Mouse (Mus musculus): Measurements from ENCODE around the gene Kcnt2. TPM values are rescaled to one million over a fixed set of nuclear protein-coding genes. Genes with fewer than 3 reads are reported as not detected.

The Kcnt2 gene
- total RNA-seq, 2 experiments from 2014 or later: 2.5 to 2.6 TPM

DNA sequence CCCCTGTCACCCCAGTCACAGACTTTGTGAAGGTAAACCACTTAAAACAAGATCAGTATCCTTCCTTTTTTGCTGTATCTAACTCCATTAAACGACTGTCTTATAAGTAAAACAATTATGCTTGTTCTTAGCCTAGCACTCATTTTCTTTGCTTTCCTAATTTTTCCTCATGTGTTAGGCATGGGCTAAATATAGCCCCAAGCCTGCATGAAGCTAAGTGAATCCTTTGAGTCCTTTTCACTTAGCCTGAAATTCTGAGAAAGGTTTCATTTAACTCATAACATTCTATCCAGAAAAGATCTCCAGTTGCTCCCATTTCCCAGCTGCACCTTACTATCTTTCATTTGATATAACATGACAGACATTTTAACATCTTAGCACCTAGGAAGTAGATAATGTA is 127.6 kb downstream of the Kcnt2 start:
- no peak for DNase-seq (ENCODE audit: low spot score in 2 of 2)

DNA sequence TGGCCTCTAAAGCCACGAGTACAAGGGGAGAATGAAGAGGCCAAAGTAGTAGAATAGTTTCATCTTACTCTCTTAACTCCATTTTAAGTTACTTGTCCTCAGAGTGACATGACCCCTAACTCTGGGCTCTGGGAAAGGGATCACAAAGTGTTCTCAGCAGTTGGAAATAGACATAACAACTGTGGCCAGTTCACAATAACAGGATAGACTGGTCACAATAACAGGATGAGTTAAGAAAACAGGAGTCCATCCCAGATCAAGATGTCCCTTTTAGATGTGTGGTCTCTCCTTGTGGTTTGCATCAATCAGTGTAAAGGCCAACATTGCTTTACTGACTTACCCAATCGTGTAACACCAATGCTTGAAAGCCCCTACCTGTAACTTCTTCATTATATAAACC is 132.8 kb downstream of the Kcnt2 start:
- no peak for DNase-seq (ENCODE audit: low spot score in 2 of 2)

DNA sequence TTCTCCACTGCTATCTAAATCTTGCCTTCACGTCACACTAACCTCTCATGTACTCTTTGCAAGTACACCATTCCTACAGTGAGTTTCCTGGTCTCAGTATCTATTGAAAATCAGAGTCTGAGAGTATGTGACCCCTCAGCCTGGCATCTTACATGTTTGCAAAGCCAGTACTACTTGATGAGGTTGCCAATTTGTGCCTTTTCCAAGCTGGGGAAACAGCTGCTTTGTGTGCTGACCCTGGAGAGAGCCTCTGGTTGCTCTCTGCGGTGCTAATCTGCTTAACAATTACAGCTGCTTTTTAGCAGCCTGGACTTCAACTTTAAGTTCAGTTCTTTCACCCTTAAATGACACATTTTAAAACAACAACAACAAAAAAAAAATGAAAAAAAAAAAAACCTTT is 133.6 kb downstream of the Kcnt2 start:
- DNase-seq (ENCODE audit: low spot score in 2 of 2): no peak

DNA sequence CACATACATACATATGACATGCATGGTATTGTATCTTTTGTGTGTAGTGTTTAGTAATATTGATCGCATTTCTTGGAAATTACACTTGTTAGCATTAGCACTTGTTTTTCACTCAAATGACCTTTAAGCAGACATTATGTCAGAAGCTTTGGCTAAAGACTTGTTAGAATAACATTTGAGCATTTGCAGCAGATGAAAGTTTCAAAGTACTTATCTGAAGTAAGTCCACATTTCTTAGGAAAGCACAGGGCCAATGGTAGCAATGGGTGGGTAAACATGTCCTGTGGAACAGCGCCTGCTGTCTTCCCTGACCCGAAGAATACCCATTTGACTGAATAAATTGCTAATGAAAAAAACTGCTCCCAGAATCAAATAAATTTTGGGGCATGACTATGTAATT is 135.1 kb downstream of the Kcnt2 start:
- DNase-seq (ENCODE audit: low spot score in 2 of 2): no peak

DNA sequence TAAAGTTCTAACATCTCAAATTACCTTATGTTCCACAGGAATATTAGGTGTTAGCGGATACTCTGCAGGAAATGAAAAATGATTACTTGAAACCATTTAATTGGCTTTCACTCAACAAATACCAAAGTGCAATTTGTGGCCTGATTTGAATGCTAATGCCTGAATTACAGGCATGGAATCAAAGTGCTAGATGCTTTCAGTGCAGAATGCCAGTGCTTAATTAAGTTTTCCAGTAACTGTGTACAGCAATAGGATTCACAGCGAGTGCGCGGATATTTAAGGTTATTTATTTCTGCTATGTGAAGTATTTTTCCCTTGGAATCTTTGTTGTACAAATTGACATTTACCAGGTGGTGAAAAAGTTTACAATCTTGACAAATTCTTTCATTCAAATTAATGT is 144.3 kb downstream of the Kcnt2 start:
- no peak for DNase-seq (ENCODE audit: low spot score in 2 of 2)

DNA sequence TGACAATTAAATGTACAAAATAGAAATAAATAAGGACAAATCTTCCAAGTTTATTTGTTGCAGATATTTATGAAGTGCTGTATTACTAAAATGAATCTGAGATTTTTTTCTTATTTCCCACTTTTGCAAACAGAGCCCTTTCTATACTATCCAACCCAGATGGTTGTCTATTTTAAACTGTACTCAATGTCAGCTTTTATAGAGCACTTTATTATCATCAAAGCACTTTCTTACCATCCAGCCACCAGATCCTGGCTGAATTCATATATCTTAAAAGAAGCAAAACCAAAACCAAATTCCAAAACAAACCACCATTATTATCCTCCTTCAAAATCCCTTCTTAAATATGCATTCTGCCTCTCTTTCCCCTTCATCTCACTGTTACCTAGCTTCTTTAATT is 151.8 kb downstream of the Kcnt2 start:
- no peak for DNase-seq (ENCODE audit: low spot score in 2 of 2)

DNA sequence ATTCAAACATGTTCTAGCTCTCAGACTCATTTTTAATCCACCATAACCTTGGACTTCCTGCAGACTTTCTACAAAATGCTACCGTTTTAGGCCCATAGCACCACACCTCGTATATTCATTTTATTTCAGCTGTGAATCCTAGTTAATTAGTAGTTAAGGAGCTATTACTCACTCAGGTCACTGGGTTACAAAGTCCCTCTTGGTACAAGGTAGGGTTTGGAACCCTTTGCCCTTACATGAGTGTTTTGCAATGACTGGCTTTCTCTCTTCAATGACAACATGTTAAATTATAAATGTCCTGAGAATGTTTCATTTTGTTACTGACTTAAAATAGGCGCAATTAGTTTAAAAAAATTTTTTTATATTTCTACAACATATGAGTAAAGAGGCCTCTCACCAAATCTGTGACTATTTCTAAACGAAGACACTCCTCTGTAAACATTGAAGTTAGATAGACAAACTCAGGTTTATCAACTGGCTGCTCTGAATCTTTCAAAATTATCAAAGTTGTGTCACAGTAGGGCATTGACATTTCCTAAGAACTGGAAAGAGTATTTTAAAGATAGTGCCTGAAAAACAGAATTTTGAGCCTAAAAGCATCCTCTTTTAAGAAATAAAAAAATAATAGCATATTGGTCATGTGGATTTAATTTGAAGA is 160.8 kb downstream of the Kcnt2 start:
- no peak for DNase-seq (ENCODE audit: low spot score in 2 of 2)

DNA sequence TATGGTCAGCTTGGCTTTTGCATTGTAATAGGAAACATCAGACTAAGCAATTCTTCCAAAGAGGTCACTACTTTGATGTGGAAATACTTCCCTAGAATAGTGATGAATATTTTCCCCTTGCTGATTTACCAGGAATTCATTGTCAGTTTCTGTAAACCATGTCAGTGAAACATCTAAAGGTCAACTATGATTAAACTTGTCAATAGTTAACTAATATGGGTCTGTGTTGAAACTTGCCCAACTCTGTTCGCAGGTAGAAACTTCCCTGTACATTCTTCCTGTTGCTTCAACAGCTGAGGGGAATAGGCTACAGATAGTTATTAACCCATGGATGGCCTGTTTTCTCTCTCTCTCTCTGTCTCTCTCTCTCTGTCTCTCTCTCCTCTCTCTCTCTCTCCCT is 169.8 kb downstream of the Kcnt2 start:
- DNase-seq (ENCODE audit: low spot score in 2 of 2): no peak

DNA sequence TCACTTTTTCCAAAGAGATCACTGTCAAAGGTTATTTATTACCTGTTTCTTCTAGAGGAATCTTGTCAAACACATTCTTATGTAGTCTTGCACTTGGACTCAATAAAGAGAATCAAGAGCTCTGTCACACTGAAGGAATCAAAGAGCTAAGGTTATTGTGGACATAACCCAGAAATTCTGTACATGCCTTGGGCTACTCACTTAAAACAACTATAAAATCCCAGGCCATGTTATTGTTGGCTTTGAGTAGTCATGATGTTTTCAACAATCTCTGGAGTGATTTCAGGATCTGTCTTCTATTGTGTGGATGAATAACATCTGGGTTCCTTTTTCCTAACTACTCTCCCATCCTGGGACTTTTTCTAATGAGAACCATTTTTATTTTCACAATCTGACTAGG is 177.0 kb downstream of the Kcnt2 start:
- DNase-seq (ENCODE audit: low spot score in 2 of 2): no peak

DNA sequence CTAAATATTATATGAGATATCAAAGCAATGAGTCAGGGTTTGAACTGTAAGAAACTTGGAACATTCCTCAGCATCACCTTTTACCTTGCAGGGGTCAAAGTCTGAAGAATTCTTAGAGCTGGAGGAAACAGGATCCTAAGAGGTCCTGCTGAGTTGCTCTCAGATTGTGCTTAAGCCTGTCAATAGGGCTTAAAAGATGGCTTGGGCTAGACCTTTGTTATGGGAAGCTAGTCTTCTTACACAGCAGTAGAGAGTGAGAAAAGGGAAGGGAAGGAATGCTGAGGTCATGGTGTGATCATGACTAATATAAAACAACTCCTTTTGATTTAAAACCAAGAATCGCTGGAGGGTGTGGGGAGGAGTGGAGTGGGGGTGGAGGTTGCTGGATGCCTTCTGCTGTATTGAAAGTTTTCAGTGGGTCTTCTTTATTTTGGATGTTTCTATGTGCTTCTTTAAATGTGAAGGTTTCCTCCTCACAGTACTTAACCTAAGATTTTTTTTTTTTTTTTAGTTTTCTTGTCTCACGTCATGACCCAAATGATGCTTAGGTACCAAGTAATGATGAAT is 183.4 kb downstream of the Kcnt2 start:
- DNase-seq (ENCODE audit: low spot score in 2 of 2): no peak

DNA sequence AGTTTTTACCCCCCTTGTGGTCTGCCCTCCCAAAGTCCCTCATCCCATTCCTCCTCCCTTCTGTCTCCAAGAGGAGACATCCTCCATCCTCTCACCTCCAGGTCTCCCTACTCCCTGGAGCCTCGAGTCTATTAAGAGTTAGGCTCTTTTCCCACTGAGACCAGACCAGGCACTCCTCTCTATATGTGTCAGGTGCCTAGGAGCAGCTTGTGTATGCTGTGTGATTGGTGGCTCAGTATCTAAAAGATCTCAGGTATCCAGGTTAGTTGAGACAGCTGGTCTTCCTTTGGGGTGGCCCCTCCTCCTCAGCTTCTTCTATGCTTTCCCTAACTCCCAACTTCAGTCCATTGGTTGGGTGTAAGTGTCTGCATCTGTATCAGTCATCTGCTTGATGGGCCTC is 186.1 kb downstream of the Kcnt2 start:
- DNase-seq (ENCODE audit: low spot score in 2 of 2): no peak

DNA sequence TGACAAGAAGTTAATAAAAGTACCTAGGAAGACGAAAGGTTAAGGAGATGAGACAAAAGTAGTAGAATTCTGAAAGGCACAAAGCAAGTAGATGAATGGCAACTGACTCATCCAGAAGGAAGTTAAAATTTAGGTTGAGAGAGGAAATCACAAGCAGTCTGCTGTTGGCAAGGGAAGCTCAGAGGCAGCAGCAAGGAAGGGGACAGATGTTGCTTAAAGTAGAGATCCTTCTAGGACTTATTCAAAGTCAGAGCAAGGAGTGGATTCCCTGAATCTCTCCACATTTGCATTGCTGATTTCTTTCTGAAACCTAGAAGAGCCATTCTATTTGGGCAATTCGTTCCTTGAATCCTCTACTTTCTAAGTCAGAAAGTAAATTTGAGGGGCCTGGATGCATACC is 188.8 kb downstream of the Kcnt2 start:
- no peak for DNase-seq (ENCODE audit: low spot score in 2 of 2)

DNA sequence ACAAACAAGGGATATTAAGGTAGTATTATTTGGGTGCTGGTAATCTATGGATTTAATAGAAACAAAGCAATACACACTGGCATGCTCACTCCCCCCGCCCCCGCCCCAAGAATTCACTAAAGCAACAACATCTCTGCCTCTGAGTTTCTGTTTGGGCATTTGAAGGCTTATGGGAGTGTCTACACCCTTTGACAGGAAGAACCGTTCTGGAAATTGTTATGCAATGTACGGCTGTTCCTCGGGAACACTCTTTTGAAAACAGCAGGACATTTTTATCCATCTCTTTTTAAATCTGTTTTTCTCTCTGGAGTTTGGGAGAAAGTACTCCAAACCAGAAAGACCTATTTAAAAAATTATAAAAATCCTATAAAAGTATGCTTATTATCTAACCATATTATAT is 192.2 kb downstream of the Kcnt2 start:
- no peak for DNase-seq (ENCODE audit: low spot score in 2 of 2)

DNA sequence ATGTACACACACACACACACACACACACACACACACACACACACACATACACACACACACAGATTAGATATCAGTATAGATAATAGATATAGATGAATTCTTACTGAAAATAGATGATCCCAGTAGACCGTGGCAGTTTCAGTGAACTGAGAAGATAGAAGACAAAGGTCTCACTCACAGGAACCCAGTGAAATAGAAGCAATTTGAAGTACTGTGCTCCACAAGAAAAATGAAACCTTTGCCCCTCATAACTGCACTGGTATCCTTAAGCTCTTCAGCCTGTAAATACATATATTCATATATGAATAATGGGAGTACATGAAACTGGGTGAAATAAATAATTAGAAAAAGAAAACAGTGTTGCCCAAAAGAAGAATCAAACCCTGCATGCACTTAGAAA is 197.9 kb downstream of the Kcnt2 start:
- DNase-seq (ENCODE audit: low spot score in 2 of 2): no peak

DNA sequence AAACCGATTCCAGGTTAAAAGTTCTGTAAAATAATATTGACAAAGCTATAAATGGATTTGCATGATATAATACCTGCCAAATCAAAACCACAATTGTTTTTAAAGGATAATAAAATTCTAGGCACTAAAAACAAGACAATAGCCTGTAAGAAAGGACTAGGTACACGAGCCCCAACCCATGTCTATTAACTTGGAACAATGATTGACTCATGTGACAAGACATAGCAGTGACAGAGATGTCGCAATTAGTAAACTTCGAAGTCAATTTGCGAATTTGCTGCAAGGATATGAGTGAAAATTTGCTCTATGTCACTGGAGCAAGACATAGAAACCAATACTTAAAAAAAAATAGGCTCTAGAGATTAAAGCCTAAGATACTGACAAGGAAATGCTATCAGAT is 198.4 kb downstream of the Kcnt2 start:
- no peak for DNase-seq (ENCODE audit: low spot score in 2 of 2)

DNA sequence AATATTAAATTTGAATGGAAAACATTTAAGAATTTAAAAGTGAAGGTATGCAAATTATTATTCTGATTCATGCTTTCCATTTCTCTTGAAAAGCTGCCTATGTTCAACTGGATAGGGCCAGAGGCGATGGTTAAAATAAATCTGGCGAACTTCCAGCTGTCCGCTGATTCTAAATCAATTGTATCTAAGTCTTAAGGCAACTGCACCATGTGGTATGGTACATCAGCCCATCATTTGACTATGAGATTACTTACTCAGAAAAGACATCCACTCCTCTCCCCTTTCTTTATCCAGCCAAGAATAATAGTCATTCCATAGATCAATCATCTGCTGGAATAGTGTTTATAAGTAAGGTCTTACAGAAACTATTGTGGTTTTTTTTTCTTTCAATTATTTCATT is 205.5 kb downstream of the Kcnt2 start:
- no peak for DNase-seq (ENCODE audit: low spot score in 2 of 2)

DNA sequence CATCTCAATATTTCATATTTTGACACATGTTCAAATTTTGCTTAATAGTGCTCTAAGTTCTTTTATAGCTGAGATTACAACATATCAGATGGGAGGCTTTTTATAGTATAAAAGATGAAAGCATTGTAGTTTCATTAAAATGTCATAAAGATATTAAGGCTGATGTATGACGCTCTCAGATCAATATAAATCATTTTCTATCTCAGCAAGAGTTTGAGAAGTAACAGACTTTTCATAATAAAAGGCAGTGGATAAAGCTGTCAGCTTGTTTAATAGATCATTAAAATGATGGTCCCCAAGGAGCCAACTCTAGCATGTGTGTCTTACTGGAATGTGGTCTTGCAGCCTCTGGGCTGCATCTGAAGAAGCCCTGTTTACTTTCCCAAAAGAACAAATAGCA is 206.0 kb downstream of the Kcnt2 start:
- no peak for DNase-seq (ENCODE audit: low spot score in 2 of 2)

DNA sequence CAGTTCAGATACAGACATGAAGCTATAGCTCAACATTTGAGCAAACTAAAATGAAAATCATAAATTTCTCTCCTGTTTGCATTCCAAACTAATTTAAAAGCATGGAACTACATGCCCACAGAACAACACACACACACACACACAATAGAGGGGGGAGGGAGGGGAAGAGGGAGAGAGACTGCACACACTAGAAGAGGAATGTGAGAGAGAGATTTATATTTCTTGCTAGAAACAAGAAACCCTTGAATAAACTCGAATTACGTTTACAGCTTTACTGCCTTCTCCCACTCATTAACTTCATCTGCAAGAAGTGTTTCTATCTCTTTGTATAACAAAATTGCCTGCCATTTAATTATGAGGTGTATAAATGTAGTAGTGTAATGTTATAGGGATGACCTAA is 209.9 kb downstream of the Kcnt2 start:
- no peak for DNase-seq (ENCODE audit: low spot score in 2 of 2)

DNA sequence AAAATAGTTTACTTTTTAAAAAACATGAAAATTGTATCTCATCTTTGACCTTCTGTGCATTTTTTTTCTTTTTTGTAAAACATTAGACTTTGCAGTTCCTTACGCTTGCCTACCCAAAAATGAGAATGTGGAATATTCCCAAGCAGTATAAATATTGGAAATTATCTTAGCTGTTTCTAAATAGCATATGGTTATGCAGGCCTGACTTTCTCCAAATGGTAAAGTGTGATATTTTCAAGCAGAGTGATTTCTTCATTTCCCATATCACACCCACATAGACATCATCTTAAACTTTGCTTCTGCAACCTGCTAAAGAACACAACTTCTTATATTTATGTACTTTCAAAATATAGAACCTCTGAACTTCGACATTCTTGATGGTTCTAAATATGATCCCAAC is 210.9 kb downstream of the Kcnt2 start:
- no peak for DNase-seq (ENCODE audit: low spot score in 2 of 2)

DNA sequence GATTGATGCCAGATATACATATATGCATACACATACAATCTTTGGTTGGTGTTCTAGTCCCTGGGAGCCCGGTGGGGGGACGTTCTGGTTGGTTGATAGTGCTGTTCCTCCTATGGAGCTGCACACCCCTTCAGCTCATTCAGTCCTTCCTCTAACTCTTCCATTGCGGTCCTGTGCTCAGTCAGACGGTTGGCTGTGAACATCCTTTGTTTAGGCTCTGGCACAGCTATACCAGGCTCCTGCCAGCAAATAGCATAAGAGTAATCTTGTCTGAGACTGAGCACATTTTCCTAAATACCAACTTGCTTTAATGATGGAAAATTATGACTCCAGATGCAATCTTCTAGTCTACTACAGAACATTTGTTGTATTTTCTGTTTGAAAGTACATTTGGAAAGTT is 222.4 kb downstream of the Kcnt2 start:
- no peak for DNase-seq (ENCODE audit: low spot score in 2 of 2)

DNA sequence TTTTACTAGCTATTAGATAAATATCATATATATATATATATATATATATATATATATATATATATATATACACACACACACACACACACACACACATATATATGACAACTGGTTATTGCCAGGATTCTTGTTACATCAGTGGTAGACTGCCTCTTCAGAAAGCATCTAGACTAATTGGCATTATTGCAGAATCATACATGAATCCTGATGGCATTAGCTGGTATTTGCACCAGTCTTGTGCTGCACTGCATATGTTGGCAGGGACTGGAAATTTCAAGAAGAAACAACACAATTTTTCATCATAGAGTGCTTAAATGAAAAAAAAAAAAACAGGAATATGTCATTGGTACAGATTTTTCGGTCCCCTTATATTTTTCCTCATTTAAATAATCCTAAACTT is 223.6 kb downstream of the Kcnt2 start:
- DNase-seq (ENCODE audit: low spot score in 2 of 2): no peak

DNA sequence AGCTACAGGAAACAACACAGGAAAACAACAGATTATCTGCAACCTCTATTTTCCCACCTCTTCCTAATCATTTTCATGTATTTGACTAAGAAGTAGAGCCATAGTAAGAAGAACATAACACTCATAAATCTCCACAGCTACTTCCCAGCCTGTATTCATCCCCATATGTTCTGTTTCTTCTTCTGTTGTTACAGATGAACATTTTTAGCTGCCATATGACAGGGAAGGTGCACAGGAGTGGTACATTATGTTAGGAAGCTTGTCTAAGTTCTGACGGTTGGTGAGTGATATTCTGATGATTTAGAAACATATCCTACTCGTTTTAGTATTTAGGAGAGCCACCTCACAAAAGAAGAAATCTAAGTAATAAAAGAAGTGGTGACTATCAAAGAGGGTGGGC is 231.0 kb downstream of the Kcnt2 start:
- no peak for DNase-seq (ENCODE audit: low spot score in 2 of 2)

DNA sequence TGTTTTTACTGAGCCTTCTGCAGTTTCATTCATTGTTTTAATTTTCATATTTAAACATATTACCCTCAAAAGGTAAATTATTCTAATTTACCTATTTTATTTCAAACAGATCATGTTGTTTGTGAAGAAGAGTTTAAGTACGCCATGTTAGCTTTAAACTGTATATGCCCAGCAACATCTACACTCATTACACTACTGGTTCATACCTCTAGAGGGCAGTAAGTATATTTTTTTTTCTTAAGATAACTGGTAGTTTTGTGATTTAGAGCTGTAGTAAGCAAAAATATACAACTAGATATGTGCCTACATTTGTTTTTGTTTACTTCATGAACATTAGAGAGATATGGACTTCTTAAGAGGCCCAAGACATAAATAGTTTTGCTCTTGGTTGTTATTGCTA is 238.1 kb downstream of the Kcnt2 start:
- DNase-seq (ENCODE audit: low spot score in 2 of 2): no peak

DNA sequence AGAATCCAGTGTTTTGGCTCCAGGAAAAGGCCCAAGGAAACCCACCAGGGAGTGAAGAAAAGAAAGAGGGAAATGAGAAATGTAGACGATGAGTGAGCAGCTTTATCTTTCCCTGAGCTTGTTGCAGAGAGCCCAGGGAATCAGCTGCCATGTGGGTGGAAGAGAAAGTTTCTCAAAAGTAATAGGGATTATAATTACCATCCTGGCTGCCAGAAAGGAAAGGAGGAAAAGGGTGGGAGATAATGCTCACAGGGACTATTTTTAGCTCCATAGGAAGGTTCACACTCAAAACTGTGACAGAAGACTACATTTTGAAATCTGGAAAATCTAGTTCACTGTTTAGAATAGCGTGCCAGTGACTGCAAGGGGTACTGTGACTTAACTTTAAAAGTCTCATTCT is 243.9 kb downstream of the Kcnt2 start:
- no peak for DNase-seq (ENCODE audit: low spot score in 2 of 2)
